Mouse (Mus musculus) heart, embryonic 12.5 days (tissue): ENCODE measurements at regions not wholly inside any gene's neighbourhood (a gene's known extent, or its start where the extent isn't known, plus 50 kb on each side); places are given as distances from the start of the nearest gene placed in this dataset.

ENCODE experiments used
- ATAC-seq: fragments of 200-750 bp; cut with Nextera tagmentation; 2 replicates; pipeline ENCODE4 v1.8.0; 2017; ENCODE audit warnings: moderate TSS enrichment, moderate library complexity; ENCODE audit not compliant: insufficient number of reproducible peaks, low FRiP score
- H3K27ac ChIP-seq: fragments of 300-500 bp; sonication (generic); 2 replicates; pipeline ENCODE4 v1.5.1; 2016; ENCODE audit warnings: mild to moderate bottlenecking, moderate library complexity; ENCODE audit not compliant: poor library complexity, severe bottlenecking
- H3K27me3 ChIP-seq: fragments of 300-500 bp; sonication (generic); replicated peaks from 2 replicates; pipeline ENCODE4 v1.6.1; 2016; ENCODE audit warnings: mild to moderate bottlenecking, moderate library complexity
- H3K36me3 ChIP-seq: fragments of 300-500 bp; sonication (generic); 2 replicates; pipeline ENCODE4 v1.6.1; 2016; ENCODE audit warnings: mild to moderate bottlenecking, moderate library complexity
- H3K4me1 ChIP-seq: fragments of 300-500 bp; sonication (generic); replicated peaks from 2 replicates; pipeline ENCODE4 v1.6.1; 2016; ENCODE audit warnings: mild to moderate bottlenecking
- H3K4me2 ChIP-seq: fragments of 300-500 bp; sonication (generic); 2 replicates; pipeline ENCODE4 v1.6.1; 2016; ENCODE audit warnings: mild to moderate bottlenecking, moderate library complexity
- H3K4me3 ChIP-seq: fragments of 300-500 bp; sonication (generic); 2 replicates; pipeline ENCODE4 v1.5.1; 2016; ENCODE audit warnings: mild to moderate bottlenecking
- H3K9ac ChIP-seq: fragments of 300-500 bp; sonication (generic); 2 replicates; pipeline ENCODE4 v1.6.1; 2016; ENCODE audit warnings: mild to moderate bottlenecking, moderate library complexity
- H3K9me3 ChIP-seq: fragments of 300-500 bp; sonication (generic); replicated peaks from 2 replicates; pipeline ENCODE4 v1.6.1; 2016; ENCODE audit warnings: mild to moderate bottlenecking, moderate library complexity
- WGBS: fragments of 180-500 bp; shearing (Covaris S2); methylation state at CpG from one replicate; pipeline ENCODE4 v1.1.7; 2016; 5-methylcytosine and 5-hydroxymethylcytosine counted together

GRCm38 (mm10) chr1:61288946-61289345, 311.2 kb downstream of the Icos start:
- 79% methylated on average over 6 of the region's 6 CpGs for WGBS
- Histone ChIP-seq H3K4me2 (no peak overlapping the region), H3K9me3 (peaks cover 5% of the 10 kb centered on the region), H3K4me3 (no peak overlapping the region), H3K4me1 (no peaks in the 10 kb centered on the region), H3K27me3 (no peaks in the 10 kb centered on the region), H3K27ac (no peak overlapping the region), H3K36me3 (no peaks in the 10 kb centered on the region), H3K9ac (no peak overlapping the region)
- no peak for ATAC-seq

GRCm38 (mm10) chr1:61289552-61289951, 311.8 kb downstream of the Icos start:
- H3K27ac ChIP-seq, result no peak overlapping the region
- no peak overlapping the region for H3K9ac ChIP-seq
- no peak overlapping the region for H3K4me3 ChIP-seq
- no peaks in the 10 kb centered on the region for H3K36me3 ChIP-seq
- WGBS, result 78% methylated on average over 4 of the region's 4 CpGs
- H3K27me3 ChIP-seq, result no peaks in the 10 kb centered on the region
- ATAC-seq, result no peak
- H3K9me3 ChIP-seq, result peaks cover 5% of the 10 kb centered on the region
- H3K4me1 ChIP-seq, result no peaks in the 10 kb centered on the region
- H3K4me2 ChIP-seq, result no peak overlapping the region

DNA sequence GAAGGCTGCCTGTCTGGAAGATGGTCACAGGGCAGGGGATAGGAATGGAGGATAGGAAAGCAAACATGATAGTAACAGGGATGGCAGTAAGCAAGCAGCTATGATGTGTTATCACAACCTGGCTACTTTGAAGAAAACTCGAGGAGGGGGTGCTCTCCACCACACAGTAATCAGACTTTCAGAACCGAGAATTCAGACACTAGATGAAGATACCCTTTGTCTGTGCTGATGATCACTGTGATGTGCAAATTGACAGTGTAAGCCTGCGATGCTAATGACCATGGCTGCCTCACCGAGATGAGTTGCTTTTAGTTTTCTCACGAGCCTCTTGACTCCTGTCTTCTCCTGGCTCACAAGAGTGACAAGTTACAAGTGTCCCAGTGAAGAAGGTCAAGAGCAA, 315.4 kb downstream of the Icos start:
- Histone ChIP-seq H3K9me3 (peaks cover 5% of the 10 kb centered on the region), H3K27me3 (0 out of 2 replicates have a peak, but pooled peaks cover 3% of the 10 kb centered on the region), H3K9ac (no peak overlapping the region), H3K36me3 (no peaks in the 10 kb centered on the region), H3K4me1 (no peaks in the 10 kb centered on the region), H3K27ac (no peak overlapping the region), H3K4me2 (no peak overlapping the region), H3K4me3 (no peak overlapping the region)
- no peak for ATAC-seq
- WGBS, result 36% methylated on average over 5 of the region's 5 CpGs

GRCm38 (mm10) chr1:61295219-61295618, 317.5 kb downstream of the Icos start:
- WGBS, result 84% methylated on average over 3 of the region's 3 CpGs
- Histone ChIP-seq H3K4me1 (no peaks in the 10 kb centered on the region), H3K4me2 (no peak overlapping the region), H3K36me3 (no peaks in the 10 kb centered on the region), H3K4me3 (no peak overlapping the region), H3K9ac (no peak overlapping the region), H3K27me3 (0 out of 2 replicates have a peak, but pooled peaks cover 3% of the 10 kb centered on the region), H3K27ac (no peak overlapping the region), H3K9me3 (peaks cover 5% of the 10 kb centered on the region)
- ATAC-seq, result no peak

DNA sequence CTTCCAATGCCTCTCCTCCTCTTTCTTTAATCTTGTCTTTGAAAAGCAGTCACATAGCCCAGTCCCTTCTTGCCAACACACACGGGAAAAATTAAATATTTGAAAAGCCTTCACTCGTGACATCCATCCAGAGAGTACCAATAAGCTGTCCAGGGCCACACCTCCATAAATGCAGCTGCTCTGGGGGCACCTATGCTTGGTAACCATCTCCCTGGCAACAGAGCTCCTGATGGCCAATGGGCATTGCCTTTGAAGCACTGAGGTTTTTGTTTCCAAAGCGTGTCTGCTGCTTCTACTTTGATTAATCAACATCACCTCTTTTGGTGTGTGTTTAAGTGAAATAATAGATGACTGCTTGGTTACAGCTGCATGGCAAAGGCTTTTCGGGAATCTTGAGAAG, 319.1 kb downstream of the Icos start:
- no peak for ATAC-seq
- Histone ChIP-seq H3K9me3 (peaks cover 5% of the 10 kb centered on the region), H3K27me3 (0 out of 2 replicates have a peak, but pooled peaks cover 3% of the 10 kb centered on the region), H3K27ac (no peak overlapping the region), H3K4me3 (no peak overlapping the region), H3K4me1 (no peaks in the 10 kb centered on the region), H3K4me2 (no peak overlapping the region), H3K9ac (no peak overlapping the region), H3K36me3 (no peaks in the 10 kb centered on the region)
- 69% methylated on average over 4 of the region's 4 CpGs for WGBS

DNA sequence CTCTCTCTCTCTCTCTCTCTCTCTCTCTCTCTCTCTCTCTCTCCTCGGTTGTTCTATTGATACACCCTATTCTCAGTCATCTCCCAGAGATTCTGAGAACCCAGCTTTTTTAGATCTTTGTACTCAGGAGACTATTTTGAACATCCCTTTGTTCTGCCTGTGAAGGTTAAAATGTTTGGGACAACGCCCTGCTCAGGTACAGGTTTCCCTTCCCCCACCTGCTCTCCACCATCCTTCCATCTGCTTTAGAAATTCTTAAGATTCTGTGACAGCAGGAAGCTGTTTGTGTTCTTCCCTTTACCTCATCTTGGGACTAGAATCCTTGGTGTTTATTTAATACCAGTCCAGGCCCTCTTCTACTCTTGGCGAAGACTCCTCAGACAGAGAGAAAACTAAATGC, 319.6 kb downstream of the Icos start:
- no peak overlapping the region for H3K9ac ChIP-seq
- no peak overlapping the region for H3K4me2 ChIP-seq
- 0 out of 2 replicates have a peak, but pooled peaks cover 3% of the 10 kb centered on the region for H3K27me3 ChIP-seq
- no peak overlapping the region for H3K27ac ChIP-seq
- H3K9me3 ChIP-seq, result peaks cover under 1% of the 10 kb centered on the region; the same call in 1 of the 2 replicates
- H3K4me1 ChIP-seq, result no peaks in the 10 kb centered on the region
- WGBS, result 75% methylated on average over 3 of the region's 3 CpGs
- H3K4me3 ChIP-seq, result no peak overlapping the region
- ATAC-seq, result no peak
- no peaks in the 10 kb centered on the region for H3K36me3 ChIP-seq

- no peaks in the 10 kb centered on the region for H3K9me3 ChIP-seq
- H3K27ac ChIP-seq, result no peak overlapping the region
- 31% methylated on average over 3 of the region's 3 CpGs for WGBS
- no peaks in the 10 kb centered on the region for H3K4me1 ChIP-seq
- H3K36me3 ChIP-seq, result no peaks in the 10 kb centered on the region
- 0 out of 2 replicates have a peak, but pooled peaks cover 3% of the 10 kb centered on the region for H3K27me3 ChIP-seq
- H3K9ac ChIP-seq, result no peak overlapping the region
- H3K4me2 ChIP-seq, result no peak overlapping the region
- H3K4me3 ChIP-seq, result no peak overlapping the region
- no peak for ATAC-seq
Measured at GRCm38 (mm10) chr1:61298064-61298463, 320.3 kb downstream of the Icos start.

- 86% methylated on average over 6 of the region's 6 CpGs for WGBS
- Histone ChIP-seq H3K36me3 (no peaks in the 10 kb centered on the region), H3K4me1 (no peaks in the 10 kb centered on the region), H3K4me2 (no peak overlapping the region), H3K4me3 (no peak overlapping the region), H3K27ac (no peak overlapping the region), H3K9me3 (no peaks in the 10 kb centered on the region), H3K27me3 (0 out of 2 replicates have a peak, but pooled peaks cover 3% of the 10 kb centered on the region), H3K9ac (no peak overlapping the region)
- no peak for ATAC-seq
Measured at GRCm38 (mm10) chr1:61298779-61299178, 321.1 kb downstream of the Icos start.

DNA sequence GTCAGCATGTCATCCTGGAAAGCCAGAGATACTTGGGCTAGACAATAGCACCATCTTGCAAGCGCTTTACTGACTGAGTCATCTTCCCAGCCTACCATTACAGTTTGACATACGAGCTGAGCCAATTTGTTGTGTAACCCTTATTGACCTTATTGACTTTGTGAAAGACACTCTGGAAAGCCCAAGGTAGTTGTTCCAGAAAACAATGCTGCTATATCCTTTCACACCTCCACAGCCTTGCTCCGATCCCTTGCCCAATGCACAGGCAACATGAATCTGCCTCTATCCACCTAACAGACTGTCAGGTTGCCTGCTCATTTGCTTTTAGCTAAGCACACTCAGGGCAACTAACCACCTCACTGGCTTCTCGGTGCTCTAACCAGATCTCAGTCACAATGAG, 322.8 kb downstream of the Icos start:
- H3K9ac ChIP-seq, result no peak overlapping the region
- ATAC-seq, result no peak
- no peaks in the 10 kb centered on the region for H3K9me3 ChIP-seq
- no peak overlapping the region for H3K4me3 ChIP-seq
- 69% methylated on average over 4 of the region's 4 CpGs for WGBS
- no peaks in the 10 kb centered on the region for H3K27me3 ChIP-seq
- H3K4me1 ChIP-seq, result no peaks in the 10 kb centered on the region
- no peaks in the 10 kb centered on the region for H3K36me3 ChIP-seq
- no peak overlapping the region for H3K4me2 ChIP-seq
- no peak overlapping the region for H3K27ac ChIP-seq

- Histone ChIP-seq H3K4me1 (peaks cover 5% of the 10 kb centered on the region; the same call in 1 of the 2 replicates), H3K9ac (no peak overlapping the region), H3K27ac (no peak overlapping the region), H3K36me3 (no peaks in the 10 kb centered on the region), H3K9me3 (no peaks in the 10 kb centered on the region), H3K27me3 (no peaks in the 10 kb centered on the region), H3K4me2 (no peak overlapping the region), H3K4me3 (no peak overlapping the region)
- 63% methylated on average over 24 of the region's 24 CpGs for WGBS
- no peak for ATAC-seq
Measured at GRCm38 (mm10) chr1:61301041-61302030, 323.6 kb downstream of the Icos start.

GRCm38 (mm10) chr1:61302570-61303071, 324.9 kb downstream of the Icos start:
- 85% methylated on average over 8 of the region's 8 CpGs for WGBS
- Histone ChIP-seq H3K27me3 (no peaks in the 10 kb centered on the region), H3K27ac (no peak overlapping the region), H3K4me1 (peaks cover 8% of the 10 kb centered on the region; the same call in 1 of the 2 replicates), H3K9ac (no peak overlapping the region), H3K9me3 (no peaks in the 10 kb centered on the region), H3K4me2 (no peak overlapping the region), H3K4me3 (no peak overlapping the region), H3K36me3 (no peaks in the 10 kb centered on the region)
- no peak for ATAC-seq
